Mouse (Mus musculus): Measurements from ENCODE around the gene Man2a1.
"Not testable (repeated sequence)": the region's sequence is repeated elsewhere in the genome, so short reads cannot be mapped to it uniquely, and the experiment has no call there.

Gene Man2a1

DNA sequence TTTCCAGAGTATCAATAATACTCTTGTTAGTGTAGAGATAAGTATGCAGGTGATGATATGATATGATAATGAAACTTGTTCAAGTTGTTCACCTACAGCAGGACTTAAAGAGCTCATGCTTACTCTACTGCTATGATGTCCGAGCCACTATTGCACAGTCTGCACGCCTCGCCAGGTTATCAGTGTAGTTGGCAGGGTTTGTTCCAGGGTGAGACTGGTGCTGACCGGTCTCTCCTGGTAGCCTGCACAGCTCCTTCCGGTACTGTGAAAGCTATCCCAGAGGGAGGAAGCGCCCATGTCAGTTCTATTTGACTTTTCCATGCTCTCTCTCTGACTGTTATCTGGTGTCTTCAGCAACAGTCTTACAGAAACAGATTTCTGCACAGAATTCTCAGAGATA is 107.0 kb downstream of the Man2a1 start:
- no peak for DNase-seq (ENCODE audit: low read depth)

DNA sequence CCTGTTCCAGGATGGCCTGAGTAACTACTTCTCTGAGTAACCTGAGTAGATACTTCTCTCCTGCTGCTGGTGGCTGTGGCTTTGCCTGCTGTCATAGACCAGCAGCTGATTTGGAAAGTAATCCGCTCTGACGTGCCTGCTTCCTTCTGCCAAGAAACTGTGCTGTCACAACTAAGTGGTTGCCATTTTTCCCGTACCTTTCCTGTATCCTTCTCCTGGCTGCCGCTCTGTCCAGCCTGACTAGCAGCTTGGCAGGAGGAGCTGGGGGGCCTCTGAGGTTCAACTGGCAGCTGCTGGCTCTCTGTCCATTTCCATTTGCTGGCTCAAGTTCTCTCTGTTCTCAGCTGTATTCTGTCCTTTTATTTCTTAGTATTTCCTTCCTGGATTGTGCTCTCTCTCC is 115.8 kb downstream of the Man2a1 start:
- DNase-seq (ENCODE audit: low read depth) = no peak

DNA sequence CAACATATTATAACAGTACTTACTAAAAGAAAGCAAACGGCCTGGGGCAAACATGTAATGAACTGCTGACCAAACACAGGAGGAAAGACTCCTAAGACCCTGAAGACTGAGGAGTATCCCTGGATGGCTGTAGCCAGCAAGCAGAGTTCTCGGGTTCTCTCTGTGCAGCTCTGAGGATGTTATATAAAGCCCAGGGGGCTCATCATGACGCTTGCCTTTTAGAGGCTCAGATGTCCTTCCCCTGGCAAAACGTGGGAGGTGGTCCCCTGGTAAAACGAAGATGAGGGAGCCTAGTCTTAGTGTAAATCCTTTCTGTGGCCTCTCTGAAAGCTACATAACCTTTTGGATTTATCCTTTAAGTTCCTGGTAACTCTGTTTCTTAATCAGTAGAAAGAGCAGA is 119.2 kb downstream of the Man2a1 start:
- no peak for DNase-seq (ENCODE audit: low read depth)

DNA sequence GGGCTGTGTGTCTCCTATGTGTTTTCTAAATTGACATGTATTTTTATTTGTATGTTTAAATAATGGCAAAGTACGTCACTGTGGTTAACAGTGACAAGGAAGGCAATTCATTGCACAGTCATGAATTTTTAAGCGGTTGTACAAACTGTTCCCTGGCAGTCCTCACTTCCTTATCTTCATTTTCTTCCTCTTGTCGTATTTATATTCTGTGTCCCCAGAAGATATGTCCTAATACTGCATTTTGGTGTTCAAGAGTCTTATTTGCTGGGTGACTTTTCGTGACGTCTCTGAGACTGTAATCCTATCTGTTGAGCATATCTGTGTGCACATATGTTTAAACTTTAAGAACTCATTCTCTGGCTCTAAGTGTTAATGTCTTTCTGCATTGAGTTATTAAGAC is 120.6 kb downstream of the Man2a1 start:
- no peak for DNase-seq (ENCODE audit: low read depth)

DNA sequence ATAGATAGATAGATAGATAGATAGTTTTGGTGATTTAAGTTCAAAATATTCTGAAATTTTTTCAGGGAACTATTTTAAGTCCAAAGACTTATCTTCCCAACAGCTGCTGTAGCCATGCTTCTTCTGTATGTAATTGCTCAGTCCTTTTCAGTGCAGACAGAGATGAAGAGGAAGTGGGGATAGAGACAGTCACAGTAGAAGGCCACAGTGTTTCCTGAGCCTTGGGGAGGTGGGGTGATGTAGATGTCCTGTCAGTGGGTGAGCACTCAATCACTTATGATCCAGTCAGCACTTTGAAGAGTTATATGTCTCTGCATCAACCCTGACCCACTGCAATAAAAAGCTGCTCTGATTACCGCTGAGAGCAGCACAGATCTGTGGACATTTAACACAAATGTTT is 122.6 kb downstream of the Man2a1 start:
- peak; percentile 54 for DNase-seq (ENCODE audit: low read depth)

DNA sequence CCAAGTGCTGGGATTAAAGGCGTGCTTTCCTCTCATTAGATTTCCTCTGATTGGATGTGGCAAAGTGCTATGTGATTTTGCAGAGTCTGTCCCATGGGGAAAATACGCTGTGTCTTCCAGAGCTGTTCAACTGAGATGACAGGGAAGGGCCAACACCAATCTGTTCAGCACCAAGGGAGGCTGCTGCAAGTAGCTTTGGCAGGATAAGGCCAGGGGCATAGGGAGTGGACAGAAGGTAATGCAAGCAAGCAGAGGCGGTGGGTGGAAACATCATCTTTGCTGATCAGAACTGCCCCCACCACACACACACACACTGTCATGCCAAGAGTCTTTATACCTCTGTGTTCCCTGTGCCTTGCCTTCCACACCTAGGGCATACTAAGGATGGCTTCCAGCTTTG is 124.7 kb downstream of the Man2a1 start:
- DNase-seq (ENCODE audit: low read depth) = no peak

DNA sequence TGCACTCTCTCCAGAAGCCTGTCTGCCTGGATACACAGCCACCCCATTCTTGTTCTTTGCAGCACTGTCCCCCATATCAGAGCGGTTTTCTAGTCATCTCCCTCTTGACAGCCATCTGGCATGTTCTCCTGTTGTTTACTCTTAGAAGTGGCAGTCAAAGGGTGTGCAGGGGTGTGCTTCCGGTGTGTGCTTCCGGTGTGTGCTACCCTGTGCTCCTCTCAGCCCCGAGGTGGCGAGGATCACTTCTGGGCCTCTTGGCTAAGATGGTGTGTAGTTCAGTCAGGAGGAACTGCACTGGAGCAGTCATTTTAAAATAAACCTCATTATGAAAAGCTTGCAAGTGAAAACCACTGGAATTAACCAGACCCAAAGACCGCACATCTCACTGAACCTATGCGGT is 125.5 kb downstream of the Man2a1 start:
- no peak for DNase-seq (ENCODE audit: low read depth)

DNA sequence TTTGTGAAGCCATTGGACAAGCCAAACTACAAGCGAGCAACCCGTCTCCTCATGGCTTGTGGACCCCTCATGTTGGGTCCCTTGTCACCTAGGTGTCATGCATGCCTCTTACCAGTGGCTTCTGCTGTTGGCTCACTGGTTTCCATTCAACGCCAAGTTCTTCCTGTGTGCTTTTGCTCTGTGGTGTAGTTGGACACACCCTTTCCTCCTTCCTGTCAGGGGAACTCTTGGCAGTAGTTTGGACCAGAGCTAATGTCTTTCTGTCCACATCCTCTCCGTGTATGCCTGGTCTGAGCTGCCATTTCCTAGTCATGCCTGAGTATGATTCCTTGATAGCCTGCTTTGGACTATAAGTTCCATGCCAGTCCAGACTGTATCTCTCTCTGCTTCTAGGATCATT is 135.0 kb downstream of the Man2a1 start:
- DNase-seq (ENCODE audit: low read depth) = peak; percentile 58

DNA sequence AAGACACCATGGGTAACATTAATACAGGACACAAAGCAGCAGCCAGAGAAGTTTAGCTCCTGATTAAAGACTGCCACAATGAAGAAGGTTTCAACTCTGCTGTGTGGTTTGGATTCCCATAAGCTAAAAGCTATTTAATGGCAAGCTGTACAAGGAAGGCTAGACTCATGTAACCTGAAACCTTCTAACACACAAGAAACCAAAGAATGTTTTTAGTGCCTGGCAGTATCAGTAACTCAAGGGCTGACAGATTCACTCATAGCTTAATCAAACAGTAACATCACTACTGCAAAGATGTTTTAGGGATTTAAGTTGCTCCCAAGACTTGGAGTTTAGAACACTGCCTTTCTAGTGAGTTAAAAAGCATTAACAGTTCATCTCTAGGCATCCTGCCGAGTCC is 137.4 kb downstream of the Man2a1 start:
- DNase-seq (ENCODE audit: low read depth) = no peak

DNA sequence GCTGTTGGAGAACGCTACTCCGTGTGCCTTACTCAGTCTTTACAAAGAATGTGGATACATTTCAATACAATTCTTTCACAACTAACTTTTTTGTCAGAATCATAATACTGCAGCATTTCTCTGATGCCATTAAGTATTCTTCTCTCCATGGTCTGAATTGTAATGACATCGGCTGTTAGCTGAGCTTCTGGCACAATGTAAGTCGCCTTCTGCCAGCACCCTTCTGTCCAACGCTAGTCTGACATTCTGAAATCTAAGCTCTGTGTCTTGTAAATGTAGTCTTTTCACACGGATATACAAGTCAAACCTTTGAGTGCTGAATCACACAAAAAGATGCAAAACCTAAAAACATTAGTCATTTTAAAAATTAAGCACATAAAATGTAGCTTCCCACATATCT is 138.6 kb downstream of the Man2a1 start:
- no peak for DNase-seq (ENCODE audit: low read depth)

DNA sequence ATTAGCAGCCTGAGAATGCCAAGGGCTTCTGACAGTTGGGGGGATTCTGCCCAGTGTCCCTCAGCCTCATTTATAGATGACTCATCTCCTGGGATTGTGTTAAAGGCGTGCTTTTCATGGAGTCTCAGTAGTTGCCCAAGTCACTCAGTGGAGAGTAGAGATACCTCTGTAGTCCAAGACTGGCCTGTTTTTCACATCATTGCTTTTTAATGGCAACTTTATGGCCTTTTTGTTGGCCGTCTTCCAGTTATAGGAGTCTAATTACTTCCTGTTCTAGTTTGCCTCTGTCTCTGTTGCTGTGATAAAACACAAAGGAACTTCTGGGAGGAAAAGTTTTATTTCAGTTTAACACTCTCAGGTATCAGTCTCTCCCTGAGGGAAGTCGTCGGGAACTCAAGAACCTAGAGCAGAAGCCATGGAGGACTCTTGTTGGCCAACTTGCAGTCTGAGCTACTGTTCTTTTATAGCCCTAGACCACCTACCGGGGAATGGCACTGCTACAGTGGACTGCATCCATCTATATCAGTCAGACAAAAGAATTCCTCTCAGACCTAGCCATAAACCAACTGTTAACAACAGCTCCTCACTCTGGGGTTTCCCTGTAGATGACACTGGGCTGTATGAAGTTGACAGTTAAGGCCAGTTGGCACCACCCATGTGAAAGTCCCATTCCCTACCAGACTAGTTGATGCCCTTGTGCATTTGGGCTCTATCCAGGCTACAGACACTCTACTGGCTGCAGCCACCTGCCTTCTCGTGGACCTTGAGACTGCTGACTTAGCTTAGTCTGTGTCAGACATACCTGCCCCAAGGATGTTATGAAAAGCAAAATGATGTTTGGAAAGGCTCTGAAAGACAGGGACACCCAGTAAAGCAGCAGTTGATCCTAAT is 142.4 kb downstream of the Man2a1 start:
- DNase-seq (ENCODE audit: low read depth) = no peak

DNA sequence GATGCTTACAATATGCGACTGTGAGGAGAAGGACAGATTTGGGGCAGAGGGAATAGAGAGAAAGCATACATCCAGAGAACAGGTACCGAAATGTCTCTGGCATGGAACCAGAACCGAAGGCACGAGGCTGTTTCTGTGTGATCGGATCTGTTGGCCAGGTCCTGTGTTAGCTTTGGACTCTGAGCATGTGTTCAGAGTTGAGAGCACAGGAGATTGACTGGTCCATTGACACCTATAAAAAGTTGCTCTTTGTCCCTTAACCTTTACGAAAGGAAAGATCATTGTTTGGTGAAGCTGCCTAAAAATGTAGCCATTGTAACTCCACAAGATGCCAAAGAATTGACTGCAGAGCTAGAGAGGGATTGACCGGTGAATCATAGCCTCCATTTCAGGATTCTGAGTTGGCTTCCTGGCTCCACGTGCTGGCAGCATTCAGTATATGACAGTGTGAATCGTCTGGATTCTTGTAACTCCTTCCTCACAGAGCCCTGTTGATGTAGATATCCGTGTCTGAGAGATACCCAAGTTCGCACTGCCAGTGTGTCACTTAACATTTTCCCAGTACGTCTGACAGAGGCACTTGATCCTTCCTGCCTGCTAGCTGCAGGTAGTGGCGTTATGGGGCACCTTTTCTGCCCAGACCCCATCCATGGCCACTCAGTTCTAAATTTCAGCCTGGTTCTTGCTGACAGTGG is 143.2 kb downstream of the Man2a1 start:
- DNase-seq (ENCODE audit: low read depth) = no peak

DNA sequence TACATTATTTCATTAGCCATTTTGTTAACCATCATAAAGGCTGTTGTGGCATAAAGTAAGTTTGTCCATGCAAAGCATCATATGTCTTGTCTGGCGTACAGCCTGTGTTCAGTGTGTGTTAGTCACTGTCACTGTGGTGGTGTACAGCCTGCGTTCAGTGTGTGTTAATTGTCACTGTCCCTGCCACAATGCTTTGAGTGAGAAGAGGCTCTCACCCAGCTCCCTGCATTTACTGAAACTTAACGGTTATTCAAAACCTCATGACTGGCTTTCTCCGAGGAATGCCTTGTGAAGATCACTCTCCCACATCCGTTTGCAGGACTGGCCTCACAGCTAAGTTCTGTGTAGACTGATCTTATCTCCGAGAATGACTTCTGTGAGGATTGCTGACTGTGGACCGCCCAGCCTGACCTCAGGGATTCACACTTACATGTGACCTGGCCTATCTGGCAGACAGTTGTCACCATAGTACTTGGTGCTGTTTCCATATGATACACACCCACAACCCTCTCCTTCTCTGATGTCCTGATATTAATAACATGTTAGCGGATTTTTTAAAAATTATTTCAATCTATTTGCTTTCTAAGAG is 146.2 kb downstream of the Man2a1 start:
- no peak for DNase-seq (ENCODE audit: low read depth)

DNA sequence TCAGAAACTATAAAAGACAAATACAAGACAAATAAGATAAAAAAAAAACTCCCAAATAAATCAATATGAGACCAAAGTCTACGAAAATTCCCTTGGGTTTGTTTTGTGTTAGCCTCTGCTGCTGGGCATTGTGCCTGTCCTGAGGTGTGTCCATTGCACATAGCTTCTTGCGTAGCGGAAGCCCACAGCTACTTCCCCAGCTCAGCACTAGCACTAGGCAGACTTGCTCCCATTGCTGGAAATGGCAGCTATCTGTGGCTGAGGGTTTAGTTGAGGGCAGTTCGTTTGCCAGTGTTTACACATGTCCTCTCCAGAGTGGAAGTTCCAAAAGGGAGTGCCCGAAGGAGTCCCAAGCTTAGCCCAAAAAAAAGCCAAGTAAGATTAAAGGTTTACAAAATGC is 146.9 kb downstream of the Man2a1 start:
- DNase-seq (ENCODE audit: low read depth) = no peak

DNA sequence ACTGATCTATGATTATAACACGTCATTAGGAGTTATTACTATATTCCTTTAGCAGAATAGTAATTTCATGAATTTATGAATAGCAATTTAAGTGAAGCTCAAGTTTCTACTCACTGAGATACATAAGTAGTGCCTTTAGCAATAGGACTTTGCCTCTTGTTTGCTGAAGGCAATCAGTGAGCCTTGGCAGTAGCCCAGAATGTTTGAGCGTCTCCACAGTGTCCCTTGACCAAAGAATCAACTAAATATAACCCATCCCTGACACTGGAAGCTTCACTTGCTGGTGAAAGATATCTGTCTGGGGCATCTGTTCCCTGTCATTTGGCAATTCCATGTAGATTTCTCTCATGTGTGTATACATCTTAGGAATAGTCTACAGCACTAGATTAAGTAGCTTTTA is 147.6 kb downstream of the Man2a1 start:
- DNase-seq (ENCODE audit: low read depth) = no peak

DNA sequence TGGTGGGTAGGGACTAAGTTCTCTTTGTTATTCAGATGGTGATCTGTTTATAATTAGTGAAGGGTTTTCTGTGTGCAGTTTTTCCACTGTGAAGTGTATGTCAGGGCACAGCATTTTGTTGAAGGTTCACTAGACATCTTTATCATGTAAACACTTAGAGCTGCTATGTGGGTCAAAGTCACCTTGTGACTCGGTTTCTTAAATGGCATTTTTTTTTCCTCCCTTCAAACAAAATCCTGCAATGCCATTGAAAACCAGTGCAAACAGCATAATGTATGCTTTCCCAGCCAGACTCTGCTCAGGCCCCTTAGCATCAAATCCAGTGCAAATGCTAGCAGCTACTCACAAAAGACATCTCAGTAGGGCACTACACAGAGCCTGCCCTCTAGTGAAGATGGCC is 148.6 kb downstream of the Man2a1 start:
- DNase-seq (ENCODE audit: low read depth) = no peak

DNA sequence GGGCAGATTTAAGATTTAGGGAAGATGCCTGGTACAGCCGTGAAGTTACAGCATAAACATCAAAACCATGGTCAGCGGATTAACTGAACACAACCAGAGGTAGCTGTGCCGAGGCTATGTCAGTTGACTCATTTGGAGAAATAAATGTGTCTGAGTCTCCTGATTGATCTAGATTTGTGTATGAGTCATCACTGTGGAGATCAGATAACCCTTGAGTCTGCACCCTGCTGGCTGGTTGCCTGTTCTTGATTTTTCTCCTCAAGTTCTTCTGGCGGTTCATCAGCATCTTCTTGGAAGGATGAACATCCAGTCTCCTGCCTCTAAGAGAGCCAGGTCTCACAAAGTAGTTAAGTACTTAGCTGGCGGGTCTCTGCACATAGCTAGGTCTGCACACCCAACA is 150.7 kb downstream of the Man2a1 start:
- peak; percentile 69 for DNase-seq (ENCODE audit: low read depth)

DNA sequence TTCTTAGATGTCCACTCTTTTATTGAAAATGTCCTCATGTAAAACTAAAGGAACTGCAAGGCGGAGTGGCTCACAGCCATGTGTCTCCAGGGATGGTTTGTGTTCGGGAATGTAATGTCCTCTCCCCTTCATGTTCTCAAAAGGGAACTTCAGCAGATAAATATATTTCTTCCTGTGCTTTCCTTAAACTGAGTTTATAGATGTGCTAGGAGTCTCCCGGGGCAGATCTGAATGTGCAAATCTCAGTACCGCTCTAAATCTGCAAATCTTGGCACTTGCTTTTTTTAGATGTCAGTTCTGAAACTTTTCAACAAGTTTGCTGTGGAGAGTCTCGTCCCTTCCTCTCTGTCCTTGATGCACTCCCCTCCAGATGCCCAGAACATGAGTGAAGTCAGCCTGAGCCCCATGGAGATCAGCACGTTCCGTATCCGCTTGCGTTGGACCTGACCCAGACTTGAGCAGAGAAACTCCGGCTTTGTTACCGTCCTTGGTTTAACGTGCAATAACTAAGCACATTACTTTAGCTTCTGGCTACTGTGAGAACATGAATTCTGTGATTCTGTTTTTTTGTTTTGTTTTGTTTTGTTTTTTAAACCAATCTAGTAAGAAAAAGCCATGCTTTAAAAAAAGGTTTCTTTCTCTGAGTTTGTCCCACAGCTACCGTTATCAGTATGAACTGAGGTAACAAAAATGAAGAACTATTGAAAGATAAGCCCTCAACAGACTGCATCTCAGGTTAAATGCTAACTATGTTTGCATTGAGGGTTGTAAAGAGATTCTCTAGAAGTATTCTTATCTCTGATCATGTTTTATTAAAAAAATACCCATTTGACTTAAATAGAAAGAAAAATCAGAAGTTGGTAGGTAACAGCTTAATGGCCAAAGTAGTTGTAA is 151.8 kb downstream of the Man2a1 start:
- no peak for DNase-seq (ENCODE audit: low read depth)

DNA sequence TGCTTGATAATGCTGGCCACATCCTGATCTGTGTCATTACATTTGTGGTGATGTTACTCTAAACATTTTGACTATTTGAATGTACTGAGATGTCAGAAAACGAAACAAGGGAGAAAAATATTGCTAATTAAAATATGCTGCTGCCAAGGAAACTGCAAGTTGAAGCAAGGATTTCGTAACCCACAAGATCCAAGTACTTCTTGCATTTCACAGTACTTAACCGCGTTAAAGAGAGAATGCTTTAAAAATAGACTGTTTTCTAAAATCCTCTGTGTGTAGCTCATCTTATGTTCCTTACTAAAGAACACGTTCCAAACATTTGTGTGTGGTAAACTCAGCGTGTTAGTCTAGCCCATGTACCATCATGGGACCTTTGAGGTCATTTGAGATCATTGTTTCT is 153.0 kb downstream of the Man2a1 start:
- peak; percentile 16 for DNase-seq (ENCODE audit: low read depth)

DNA sequence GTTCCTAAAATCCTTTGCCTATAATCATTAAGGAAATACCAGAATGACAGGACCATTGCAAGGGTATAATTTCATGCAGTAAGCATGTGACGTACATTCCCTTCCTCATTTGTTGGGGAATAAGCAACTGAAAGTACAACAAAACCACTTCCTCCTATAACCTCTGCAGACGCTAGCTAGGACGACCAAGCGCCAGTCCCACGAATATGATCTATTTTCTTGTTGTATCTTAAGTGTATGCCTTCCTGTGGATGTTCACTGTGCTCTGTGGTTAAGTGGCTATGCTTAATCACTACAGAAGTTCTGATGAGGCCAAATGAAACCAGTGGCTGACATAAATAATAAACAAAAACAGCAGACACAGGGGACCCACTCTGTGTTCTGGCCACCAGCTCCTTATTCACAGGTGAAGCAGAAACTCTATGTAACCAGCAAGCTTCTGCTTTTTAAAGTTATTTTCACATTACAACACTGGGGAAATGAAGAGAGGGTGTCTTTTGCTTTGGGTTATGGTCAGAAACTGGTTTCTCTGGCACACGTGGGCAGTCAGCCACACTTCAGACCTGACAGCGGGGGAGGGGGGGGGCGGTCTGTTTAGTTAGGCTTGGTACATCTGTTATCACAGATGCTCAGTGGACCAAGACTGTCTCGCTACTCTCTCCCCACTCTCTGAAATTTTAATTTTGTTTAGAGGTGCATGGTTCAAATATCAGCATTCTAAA is 153.8 kb downstream of the Man2a1 start:
- peak; percentile 71 for DNase-seq (ENCODE audit: low read depth)

DNA sequence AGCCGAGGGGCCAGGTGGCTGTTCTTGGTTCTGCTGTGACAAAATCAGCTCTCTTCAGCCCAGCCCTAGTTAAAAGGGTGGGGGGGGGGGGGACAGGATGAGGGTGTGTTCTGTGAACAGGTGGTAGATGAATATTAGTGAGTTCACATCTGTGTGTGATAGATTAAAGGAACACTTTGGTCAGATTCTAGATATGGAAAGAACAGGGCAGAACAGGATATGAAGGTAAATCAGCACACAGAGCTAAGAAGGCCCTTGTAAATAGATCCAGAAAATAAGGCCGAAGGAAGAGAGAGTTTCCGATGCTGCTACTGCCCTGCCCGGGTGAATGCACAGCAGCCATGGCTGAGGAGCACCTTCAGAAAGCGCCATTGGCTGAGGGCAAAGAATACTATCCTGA is 154.7 kb downstream of the Man2a1 start:
- DNase-seq (ENCODE audit: low read depth) = no peak

DNA sequence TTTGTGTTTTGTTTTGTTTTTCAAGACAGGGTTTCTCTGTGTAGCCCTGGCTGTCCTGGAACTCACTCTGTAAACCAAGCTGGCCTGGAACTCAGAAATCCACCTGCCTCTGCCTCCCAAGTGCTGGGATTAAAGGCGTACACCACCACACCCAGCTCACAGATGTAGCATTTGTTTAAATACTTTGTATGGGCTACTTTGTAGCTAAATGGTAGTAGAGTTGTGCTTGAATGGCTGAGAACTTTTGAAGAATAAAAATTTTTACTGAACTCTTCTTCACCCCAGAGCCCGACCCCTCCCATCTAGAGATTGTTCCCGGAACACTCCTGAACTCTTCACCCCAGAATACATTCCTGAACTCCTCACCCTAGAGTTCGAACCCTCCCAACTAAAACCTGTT is 162.1 kb downstream of the Man2a1 start:
- not testable (repeated sequence) for DNase-seq (ENCODE audit: low read depth)

Data from 416B (cell line).